Mouse (Mus musculus): ENCODE data around the gene Arsb. TPM values are rescaled to one million over a fixed set of nuclear protein-coding genes. Genes with fewer than 3 reads are reported as not detected.

The Arsb gene
- total RNA-seq (2021): 1 to 10 TPM; 3.4 to 3.5 TPM
- long read RNA-seq, experiment 1, full-length matches to known transcripts: 2 of 3 reads
- long read RNA-seq, experiment 1, partial matches to known transcripts: 0 of 3 reads
- long read RNA-seq, experiment 1, other reads (novel, unspliced or antisense): 1 of 3 reads
- long read RNA-seq, experiment 2, full-length matches to known transcripts: 1 of 1 reads
- long read RNA-seq, experiment 2, partial matches to known transcripts: 0 of 1 reads
- long read RNA-seq, experiment 2, other reads (novel, unspliced or antisense): 0 of 1 reads

DNA sequence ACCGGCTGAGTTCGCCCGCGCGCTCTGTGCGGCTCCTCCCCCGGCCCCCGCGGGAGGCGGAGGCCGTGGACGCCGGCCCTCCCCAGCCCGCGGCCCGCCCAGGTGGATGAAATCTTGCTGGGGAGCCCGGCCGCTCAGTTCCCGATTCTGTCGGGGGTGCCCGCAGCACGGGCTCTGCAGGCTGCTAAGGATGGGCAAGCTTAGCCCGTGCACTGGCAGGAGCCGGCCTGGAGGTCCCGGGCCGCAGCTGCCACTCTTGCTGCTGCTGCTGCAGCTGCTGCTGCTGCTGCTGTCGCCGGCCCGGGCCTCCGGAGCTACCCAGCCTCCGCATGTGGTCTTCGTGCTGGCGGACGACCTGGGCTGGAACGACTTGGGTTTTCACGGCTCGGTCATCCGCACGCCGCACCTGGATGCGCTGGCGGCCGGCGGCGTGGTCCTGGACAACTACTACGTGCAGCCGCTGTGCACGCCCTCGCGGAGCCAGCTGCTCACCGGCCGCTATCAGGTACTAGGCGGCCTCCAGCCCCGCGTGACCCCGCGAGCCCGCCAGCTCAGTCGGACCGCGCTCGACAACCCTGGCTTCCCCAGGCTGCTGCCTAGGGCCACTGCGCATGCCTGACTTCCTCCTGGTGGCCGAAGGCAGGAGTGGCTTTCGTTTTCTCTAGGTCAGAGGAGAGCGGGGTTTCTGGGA is at the start of gene Arsb:
Arsb (plus strand) TSS at position 43 of the 691 bp plus-strand sequence.
- DNase-seq: peak; percentile 76 to 87
- intact Hi-C loops (cut with DNase I): no loop called here

DNA sequence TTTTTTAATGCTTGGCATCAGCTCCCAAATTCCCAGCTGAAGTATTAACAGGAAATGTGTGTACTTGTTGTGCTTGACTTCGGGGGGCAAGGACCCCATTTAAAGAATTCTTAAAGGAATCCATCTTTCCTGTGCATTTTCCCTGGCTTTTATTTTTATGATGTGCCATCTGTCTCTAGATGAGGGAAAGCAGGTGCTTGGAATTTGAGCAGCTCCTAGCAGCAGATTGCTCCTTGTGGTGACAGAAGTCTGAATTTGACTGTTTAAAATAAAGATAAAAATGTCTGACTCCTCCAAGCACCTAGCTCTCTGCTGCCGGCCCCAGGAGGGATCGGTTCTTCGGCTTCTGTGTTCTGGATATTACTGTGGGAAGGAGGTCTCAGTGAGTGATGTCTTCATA is 49.5 kb upstream of the Arsb start:
- no peak for DNase-seq
- intact Hi-C loops (cut with DNase I): no loop called here

DNA sequence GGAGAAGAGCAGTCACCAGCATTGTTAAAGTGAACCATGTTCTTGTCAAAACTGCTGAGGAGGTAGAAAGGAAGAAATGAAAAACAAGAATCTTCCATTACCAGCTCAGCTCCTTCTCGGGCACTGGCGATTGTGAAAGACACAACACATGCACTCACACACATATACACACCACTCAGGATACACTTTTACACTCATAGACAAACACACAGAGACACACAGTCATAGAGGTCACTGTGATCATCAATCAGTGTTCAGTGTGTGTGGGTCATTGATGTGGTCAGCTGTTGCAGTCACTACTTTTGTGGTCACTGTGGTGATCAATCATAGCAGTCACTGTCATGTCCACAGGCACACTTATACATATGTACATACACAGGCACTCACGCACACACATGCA is 48.0 kb upstream of the Arsb start:
- intact Hi-C loops (cut with DNase I): no loop called here
- no peak for DNase-seq

DNA sequence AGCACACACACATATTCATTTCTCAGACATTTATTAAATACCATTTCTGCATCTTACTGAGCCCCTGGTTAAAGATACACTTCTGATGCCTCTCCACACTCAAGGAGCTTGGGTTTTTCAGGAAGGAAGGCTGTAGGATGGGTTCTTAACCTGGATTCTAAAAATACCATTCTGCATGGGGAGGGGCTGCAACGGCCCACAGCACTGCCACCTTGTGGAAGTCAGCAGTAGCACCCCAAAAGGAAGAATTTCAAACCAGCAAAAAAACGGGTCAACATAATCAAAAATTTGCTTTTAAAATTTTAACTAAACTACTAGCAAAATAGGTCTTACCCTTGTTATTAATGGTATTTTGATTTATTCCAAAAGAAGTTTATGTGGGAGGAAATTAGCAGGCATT is 47.2 kb upstream of the Arsb start:
- DNase-seq: no peak
- intact Hi-C loops (cut with DNase I): no loop called here

DNA sequence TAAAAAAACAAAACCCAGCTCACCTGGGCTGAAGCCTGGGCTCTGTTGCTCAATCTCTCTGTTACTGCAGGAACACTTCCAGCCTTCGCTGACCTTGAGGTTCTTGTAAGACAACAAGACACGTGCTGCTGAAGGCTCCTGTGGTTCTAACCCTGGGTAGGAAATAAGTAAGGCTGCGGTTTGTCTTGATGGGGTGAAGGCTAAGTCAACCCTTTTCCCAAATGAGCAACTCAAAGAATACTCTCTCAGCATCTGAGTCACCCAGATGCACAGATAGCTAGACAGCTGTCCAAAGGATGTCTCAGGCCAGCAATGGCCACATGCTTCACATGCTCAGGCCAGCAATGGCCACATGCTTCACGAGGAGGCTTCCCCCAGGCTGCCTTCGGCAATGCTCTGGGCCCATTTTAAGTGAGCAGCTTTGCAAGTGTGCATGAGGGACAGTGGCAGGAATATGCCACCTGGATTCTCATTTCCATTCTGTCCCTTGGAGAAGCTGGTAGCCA is 36.2 kb upstream of the Arsb start:
- no peak for DNase-seq
- intact Hi-C loops (cut with DNase I): no loop called here

DNA sequence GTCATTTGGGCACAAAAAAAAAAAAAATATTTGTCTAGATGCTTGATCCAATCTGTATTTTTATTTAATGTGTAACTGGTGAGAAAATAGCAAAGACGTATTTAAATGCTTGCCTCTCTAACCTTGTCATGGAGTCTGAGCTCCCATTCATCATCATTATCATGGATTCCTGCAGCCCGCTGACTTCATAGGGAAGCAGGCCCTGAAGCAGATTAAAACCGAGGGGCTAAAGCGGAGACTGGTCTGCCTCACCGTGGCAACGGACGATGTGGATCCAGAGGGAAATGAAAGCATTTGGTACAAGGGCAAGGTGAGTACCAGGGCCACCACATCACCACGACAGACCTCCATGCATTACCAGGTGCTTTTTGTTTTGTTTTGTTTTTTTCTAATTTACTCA is 27.3 kb upstream of the Arsb start:
- intact Hi-C loops (cut with DNase I): no loop called here
- no peak for DNase-seq

DNA sequence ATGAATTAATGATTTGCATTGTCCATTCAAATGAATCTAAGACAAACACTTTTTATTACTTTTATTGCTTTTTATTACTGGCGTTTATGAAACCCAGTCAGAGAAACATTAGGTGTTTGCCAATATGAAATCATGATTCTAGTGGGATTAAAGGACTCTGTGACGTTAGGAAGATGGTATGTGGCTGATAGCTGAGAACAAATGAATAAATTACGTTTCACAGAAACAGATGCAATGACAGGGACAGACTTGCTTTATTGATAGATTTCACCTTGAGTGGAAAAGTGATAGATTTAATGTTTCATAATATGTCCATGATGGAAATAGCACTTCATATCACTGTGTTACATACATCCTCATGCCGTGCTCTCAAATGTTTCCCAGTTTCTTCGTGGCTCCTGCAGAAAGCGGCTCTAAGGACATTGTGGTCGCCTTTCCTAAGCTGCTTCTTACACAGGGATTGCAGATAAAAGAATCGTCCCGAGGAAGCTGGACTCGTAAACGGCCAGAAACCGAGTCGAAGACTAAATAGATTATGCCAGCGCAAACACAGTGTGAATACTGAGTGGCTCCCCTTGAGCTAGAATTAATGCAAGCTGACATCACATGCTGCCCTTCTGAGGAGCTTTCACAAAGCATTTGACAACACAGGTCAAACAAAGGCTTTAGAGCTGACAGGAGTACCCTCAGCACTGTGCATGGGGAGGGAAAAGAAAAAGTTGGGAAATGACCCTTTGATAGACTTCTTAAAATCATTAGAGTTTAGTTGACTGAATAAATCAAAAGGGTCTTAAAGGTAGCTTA is 18.6 kb upstream of the Arsb start:
- no peak for DNase-seq
- intact Hi-C loops (cut with DNase I): no loop called here

DNA sequence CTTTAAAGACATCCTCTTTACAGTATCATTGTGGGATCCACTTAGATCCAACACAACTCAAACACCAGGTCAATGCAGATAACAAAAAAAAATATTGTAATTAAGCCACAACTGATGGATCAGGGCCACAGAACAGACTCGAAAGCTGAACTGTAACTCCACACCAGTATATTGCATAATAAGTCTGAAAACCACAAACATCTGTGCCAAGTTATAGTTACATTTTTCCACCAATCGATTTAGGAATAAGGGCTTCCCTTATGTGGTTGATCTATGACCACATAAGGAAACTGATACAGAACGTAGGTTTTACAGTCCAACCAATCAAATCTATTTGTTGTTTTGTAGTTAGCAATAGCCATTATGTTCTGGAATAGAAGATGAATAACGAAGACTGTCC is 16.3 kb upstream of the Arsb start:
- intact Hi-C loops (cut with DNase I): no loop called here
- no peak for DNase-seq

DNA sequence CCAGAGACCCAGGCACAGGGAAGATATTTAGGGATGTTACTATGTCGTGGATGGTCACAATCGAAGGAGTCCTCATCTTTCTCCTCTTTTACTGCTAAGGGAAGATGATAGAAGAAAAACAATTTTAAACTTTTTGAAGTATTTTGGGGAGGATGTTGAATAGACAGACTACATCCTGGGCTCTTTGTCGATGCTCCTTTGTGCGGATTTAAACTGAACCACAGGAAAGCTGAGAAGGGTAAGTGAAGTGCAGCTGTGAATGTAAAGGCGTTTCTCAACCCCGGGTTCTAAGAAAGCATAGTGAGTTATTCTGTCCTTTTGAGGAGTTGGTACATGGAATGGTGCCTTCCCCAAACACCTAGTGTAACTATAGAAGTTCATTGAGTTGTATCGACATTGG is 14.8 kb upstream of the Arsb start:
- no peak for DNase-seq
- intact Hi-C loops (cut with DNase I): no loop called here

DNA sequence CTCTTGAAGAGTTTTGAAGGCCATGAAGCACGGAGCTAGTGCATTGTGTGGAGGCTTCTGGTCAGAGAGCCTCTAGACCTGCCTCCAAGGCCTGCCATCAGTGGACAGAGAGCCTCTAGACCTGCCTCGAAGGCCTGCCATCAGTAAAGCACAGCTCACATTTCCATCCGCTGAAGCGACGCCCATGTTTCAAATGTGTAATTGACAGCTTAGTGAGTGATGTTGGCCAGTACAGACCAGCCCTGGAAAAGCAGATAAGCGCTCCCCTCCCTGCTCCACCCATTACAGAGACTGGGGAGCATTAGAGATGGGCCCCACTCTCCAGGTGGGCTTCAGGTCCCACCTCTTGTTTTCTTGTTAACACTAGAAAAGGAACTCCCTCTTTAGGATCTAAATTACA is 13.9 kb upstream of the Arsb start:
- DNase-seq: no peak
- intact Hi-C loops (cut with DNase I): no loop called here

DNA sequence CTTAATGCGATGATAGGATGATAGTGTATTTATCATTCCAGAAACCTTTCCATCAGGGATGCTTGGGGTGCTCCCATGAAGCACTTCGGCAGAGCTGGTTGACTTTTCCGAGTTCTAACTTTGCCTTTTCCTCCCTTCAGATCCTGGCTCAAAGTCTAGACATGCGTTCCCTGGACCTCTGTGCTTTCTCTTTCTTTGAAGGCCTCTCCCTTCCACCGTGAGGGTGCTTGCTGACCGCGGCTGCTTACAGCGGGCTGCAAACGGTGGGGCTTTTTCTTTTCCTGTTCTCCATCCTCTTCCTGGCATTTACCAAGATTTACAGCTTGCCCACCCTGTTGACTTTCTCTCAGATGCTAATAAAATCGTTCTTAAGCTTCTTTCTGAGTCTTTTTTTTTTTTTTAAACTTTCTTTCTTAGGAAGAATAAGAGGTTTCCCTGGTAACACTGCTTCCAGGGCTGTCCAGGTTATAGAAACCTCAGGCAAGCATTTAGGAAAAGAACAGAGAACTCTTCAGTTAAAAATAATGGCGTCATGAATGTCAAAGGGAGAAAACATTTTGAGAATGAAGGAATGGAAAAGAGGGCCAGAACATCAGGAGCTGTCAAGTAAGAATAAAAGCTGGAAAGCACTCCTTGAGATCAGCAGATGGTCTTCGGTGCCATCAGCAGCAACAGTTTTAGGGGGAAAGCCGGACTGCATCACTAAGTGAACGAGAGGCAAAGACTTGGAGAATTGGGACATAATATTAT is 13.1 kb upstream of the Arsb start:
- intact Hi-C loops (cut with DNase I): no loop called here
- DNase-seq: no peak

DNA sequence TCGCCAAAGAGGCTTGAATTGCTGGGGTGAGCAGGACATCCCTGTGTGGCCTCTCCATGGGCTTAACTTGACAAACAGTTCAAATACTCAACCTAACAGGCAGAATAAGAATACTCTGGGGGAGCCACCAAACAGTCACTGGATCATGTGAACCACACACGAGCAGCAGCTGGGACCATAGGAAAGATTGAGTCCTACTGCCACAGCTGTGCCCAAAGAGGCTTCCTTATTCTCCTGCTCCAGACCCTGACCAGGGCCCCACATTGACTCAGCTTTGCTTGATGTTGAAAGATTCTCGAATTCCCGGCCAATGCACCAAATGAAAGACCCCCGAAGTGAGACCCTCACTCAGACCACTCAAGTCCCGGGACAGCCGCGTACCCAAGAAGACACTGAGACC is 9.6 kb upstream of the Arsb start:
- intact Hi-C loops (cut with DNase I): no loop called here
- DNase-seq: no peak

DNA sequence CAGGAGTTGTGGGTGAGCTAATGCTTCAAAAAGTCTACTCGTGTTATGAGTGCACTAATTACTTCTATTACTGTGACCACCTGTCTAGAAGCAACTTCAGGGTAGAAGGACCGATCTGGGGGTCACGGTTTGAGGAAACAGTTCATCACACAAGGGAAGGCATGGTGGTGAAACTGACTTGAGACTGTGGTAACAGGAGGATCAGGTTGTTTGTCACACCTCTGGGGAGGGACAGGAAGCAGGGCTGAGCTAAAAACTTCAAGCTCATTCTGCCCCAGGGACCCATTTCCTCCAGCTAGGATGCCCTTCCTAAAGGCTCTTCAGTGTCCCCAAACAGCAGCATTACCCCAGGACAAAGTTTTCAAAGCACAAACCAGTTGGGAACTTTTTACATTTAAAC is 8.6 kb upstream of the Arsb start:
- intact Hi-C loops (cut with DNase I): no loop called here
- DNase-seq: no peak

DNA sequence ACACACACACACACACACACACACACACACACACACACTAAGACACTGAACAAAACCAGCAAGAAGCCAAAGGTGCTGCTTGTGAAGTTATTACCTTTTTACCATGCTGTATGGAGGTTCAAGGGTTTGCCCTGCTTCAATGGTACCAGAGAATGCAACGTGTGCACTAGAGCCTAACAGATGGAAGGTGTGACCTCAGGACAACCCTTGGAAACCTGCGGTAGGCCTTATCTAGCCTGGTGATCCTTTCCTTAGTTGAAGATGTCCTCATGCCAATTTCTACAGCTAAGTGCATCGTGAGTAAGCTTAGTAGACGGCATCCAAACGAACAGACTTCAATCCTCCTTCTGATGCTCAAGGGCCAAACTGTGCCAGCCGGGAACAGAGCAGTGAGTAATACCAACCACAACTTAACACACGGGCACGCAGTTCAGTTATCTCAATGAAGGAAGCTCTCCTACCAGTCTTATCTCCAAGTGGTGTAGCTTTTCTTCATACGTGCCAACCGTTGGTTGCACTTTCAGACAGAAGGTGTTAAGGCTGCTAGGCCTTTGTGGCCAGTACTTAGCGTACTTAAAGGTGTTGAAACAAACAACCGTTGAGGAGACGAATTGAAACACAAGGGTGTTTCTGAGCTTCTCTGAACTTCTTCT is 7.0 kb upstream of the Arsb start:
- intact Hi-C loops (cut with DNase I): no loop called here
- DNase-seq: no peak

DNA sequence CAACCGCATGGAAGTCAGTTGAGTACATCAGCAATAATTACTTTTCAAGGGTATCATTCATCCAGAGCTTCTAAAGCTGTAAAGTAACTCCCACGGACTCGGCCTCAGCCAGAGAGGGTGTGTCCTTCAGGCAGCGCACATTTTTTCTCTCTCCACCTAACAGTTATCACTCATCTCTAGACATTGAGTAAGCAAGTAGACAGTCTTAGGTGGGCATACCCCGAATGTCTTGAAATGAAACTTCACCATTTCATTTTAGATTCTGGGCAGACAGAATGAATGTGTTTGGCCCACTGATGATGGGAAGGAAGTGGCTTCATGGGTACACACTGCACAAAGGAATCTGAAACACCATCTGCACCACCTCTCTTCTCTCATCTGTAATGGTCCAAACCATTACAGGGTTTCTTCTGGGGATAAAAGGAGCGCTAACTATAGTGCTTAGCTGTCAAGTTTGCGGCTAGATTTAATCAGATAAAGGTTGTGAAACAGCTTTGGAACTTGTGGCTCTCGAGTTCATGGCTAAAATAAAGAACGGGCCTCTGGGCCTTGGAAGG is 321 bp upstream of the Arsb start:
- intact Hi-C loops (cut with DNase I): no loop called here
- DNase-seq: no peak

DNA sequence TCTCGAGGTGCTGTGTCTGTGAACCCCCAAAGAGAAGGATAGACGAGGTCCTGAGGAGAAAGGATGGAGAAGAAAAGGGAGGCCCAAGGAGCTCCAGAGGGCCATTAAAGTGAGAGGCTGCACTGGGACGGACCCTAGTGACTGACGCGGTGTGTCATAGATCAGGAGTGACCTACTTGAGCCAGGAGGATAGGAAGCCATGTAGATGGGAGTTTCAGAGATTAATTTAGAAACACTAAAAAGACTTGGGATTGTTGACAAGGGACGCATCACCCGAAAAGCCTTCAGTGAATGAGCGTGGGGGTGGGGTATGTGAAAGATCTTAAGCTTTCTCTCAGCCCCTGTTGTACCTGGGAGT is 828 bp downstream of the Arsb start:
- intact Hi-C loops (cut with DNase I): no loop called here

DNA sequence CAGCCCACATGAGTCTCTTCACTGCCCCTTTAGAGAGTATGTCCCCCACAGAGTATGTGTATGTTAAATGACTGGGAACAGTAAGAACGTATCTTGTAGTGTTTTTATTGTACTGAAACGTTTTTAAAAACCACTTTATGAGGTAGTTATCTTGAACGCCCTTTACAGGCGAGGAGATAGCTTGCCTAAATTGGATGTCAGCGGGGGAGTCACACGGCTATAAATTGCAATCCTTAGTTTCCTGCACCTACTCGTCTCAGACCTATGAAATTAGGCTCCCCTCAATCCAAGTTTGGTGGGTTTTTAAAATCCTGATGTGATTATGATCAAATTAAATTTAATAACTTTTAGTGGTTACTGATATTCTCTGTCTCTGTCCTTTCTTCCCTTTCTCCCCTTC is 1.4 kb downstream of the Arsb start:
- intact Hi-C loops (cut with DNase I): no loop called here
- no peak for DNase-seq

More for the DNA sequence above, 828 bp downstream of the Arsb start:
- no peak for DNase-seq

DNA sequence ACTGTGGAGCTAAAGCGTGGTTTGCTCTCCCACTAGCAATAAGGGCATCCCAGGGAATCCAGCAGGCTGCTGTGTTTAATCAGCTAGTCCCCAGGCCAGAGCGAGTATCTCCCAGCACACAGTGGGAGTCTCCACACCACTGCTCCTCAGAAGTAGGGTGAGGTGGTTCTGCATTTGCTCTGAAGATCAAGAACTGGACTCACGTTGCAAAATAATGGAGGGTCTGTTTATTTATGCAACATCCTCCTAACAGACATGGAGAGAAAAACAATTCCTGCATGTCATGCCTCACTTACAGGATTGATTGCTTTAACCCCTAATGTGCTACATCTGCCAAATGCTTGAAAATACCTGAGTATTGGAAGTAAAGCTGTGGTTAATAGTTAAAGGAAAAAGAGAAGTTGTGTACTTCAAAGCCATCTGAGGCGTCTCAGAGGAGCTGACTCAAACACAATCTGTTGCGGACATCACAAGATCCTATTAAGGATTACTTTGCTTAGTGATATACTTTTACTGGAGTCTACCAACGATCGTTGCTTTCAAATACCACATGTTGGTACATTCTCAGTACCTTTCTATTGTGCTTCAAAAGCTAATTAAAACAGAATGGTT is 2.4 kb downstream of the Arsb start:
- intact Hi-C loops (cut with DNase I): no loop called here
- no peak for DNase-seq

DNA sequence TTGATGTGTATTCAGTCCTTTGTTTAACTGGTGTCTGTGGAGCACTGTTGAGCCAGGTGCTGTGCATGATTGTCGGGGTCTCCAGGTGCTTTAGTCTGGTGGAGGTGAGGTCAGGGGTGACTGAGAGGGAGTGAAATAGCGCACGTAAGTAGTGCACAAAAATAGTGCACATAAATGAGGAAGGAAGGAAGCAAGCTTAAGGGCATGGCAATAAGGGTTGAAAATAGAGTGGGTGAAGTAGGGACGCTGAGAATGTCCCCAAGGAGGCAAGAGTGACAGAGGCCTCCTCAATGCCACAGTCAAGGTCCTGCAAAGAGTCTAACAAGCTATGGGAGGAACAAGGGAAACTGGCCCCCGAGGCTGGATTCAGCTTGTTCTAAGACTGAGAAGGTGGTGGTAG is 11.4 kb downstream of the Arsb start:
- intact Hi-C loops (cut with DNase I): no loop called here
- DNase-seq: no peak

DNA sequence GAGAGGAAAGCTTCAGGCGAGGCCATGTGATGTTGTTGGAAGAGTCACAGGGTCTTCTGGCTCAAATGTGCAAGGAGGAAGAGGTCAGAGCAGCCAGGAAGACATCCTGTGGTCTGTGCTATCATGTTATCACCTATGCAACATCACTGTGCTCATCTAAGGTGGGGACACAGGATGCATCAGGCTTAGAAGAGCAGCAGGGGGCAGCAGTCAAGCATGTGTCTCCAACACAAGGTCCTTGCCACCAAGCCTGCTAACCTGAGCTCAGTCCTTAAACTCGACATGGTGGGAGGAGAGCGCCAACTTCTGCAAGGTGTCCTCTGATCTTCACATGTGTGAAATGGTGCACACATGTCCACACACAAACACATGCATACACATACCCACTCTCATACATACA is 13.9 kb downstream of the Arsb start:
- DNase-seq: no peak
- intact Hi-C loops (cut with DNase I): no loop called here

Measured in gastrocnemius, postnatal 36 days (tissue).